Comparison of ENCODE assay signal across 7 mouse cellular contexts in genomic region chr7:49778904-49779615, GRCm38 (mm10). TPM values are rescaled to one million over a fixed set of nuclear protein-coding genes. Genes with fewer than 3 reads are reported as not detected.
DNase-seq lines count a peak whose midpoint lies in the region; ATAC-seq and TF ChIP-seq lines count a peak whose summit lies in the region.

No protein-coding gene starts in this region.

- H3K9ac ChIP-seq in lung, embryonic 15.5 days, result no peak overlapping the region
- H3K9ac ChIP-seq in forebrain, embryonic 16.5 days (replicated peaks; ENCODE audit: low read depth, low read length), result peak overlapping the region; percentile 74

- peak overlapping the region; percentile 80; the same call in 1 of the 2 replicates for H3K27ac ChIP-seq in lung, embryonic 15.5 days
- H3K27ac ChIP-seq in forebrain, embryonic 16.5 days (ENCODE audit: low read length), result no peak overlapping the region; the same call in 1 of the 2 replicates
- H3K27ac ChIP-seq in limb, embryonic 10.5 days, result peak overlapping the region; percentile 93

- peaks cover 23% of the 10 kb centered on the region for H3K4me1 ChIP-seq in lung, embryonic 15.5 days
- H3K4me1 ChIP-seq in forebrain, embryonic 16.5 days (replicated peaks; ENCODE audit: control insufficient read depth, insufficient read depth, low read length), result peaks cover 14% of the 10 kb centered on the region
- H3K4me1 ChIP-seq in limb, embryonic 10.5 days, result peaks cover 17% of the 10 kb centered on the region

- TF ChIP-seq CTCF in brain, embryonic 14.5 days (IDR thresholded peaks at IDR 0.05; ENCODE audit: borderline replicate concordance, extremely low read depth, insufficient read depth, insufficient read length), result no peak

- no peak for ATAC-seq in lung, embryonic 15.5 days (ENCODE audit: borderline replicate concordance, extremely low read depth, low FRiP score, low TSS enrichment)
- peak; percentile 5; the same call in 1 of the 2 replicates for ATAC-seq in forebrain, embryonic 16.5 days
- 0 out of 2 replicates have a peak, but pooled peaks have one; percentile 15 for ATAC-seq in monocyte, adult 5-6 weeks (replicated peaks; ENCODE audit: insufficient number of reproducible peaks, low FRiP score, low TSS enrichment, poor library complexity, severe bottlenecking)

- peak overlapping the region; percentile 84 for H3K4me3 ChIP-seq in lung, embryonic 15.5 days
- H3K4me3 ChIP-seq in forebrain, embryonic 16.5 days (replicated peaks; ENCODE audit: low read length), result peak overlapping the region; percentile 64
- H3K4me3 ChIP-seq in limb, embryonic 10.5 days, result peak overlapping the region; percentile 76

- 61% methylated on average over 12 of the region's 12 CpGs for WGBS in lung, embryonic 15.5 days
- WGBS in forebrain, embryonic 16.5 days, result 72% methylated on average over 12 of the region's 12 CpGs
- WGBS in limb, embryonic 10.5 days, result 72% methylated on average over 12 of the region's 12 CpGs

- no peaks in the 10 kb centered on the region for H3K9me3 ChIP-seq in lung, embryonic 15.5 days
- H3K9me3 ChIP-seq in forebrain, embryonic 16.5 days (ENCODE audit: control insufficient read depth, low read length), result no peaks in the 10 kb centered on the region
- H3K9me3 ChIP-seq in limb, embryonic 10.5 days (replicated peaks), result no peaks in the 10 kb centered on the region

- H3K36me3 ChIP-seq in lung, embryonic 15.5 days, result peaks cover 24% of the 10 kb centered on the region
- peaks cover 8% of the 10 kb centered on the region for H3K36me3 ChIP-seq in forebrain, embryonic 16.5 days (ENCODE audit: control insufficient read depth, insufficient read depth)
- H3K36me3 ChIP-seq in limb, embryonic 10.5 days, result peaks cover 29% of the 10 kb centered on the region

- peak overlapping the region; percentile 87 for H3K4me2 ChIP-seq in lung, embryonic 15.5 days
- H3K4me2 ChIP-seq in forebrain, embryonic 16.5 days (ENCODE audit: low read length), result peak overlapping the region; percentile 66

- TF ChIP-seq POLR2A in brain, embryonic 14.5 days (IDR thresholded peaks at IDR 0.05; ENCODE audit: borderline replicate concordance, extremely low read depth, insufficient read depth, insufficient read length, poor library complexity, severe bottlenecking), result no peak

- no peak for DNase-seq in lung, postnatal 4 days
- peak; percentile 57 for DNase-seq in brain, embryonic 14.5 days (ENCODE audit: low read depth)
- DNase-seq in limb, embryonic 10.5 days (ENCODE audit: low spot score), result no peak
- no peak for DNase-seq in ovary, adult 18-20 months (ENCODE audit: low spot score)

- no peaks in the 10 kb centered on the region for H3K27me3 ChIP-seq in lung, embryonic 15.5 days
- no peaks in the 10 kb centered on the region for H3K27me3 ChIP-seq in forebrain, embryonic 16.5 days (replicated peaks; ENCODE audit: control insufficient read depth, insufficient read depth, low read length)
- H3K27me3 ChIP-seq in limb, embryonic 10.5 days (ENCODE audit: low read depth, poor library complexity, severe bottlenecking), result no peaks in the 10 kb centered on the region

RNA-seq across cellular contexts. Expression of gene Prmt3, which starts 0.9 kb away (rescaled TPM):
- 55.1 and 55.6 TPM in 2 replicates for polyA plus RNA-seq in lung, embryonic 15.5 days (2015; fragmentation: Nextera tagmentation; extraction: Ambion mirVana)
- polyA plus RNA-seq in brain, embryonic 14.5 days (2012; rRNA removed), result 38.7 and 41.1 TPM in 2 replicates
- 54.5 and 56.0 TPM in 2 replicates for polyA plus RNA-seq in forebrain, embryonic 16.5 days (2015; fragmentation: Nextera tagmentation; extraction: Ambion mirVana)
- 61.2 and 67.7 TPM in 2 replicates for polyA plus RNA-seq in limb, embryonic 10.5 days (2016; fragmentation: Nextera tagmentation; extraction: Ambion mirVana)
- total RNA-seq in monocyte, adult 5-6 weeks (2017), result 32.6 to 41.2 TPM (median 39.7 TPM) in 3 replicates

RNA-seq across cellular contexts. Expression of gene Htatip2, which starts 20.1 kb away (rescaled TPM):
- polyA plus RNA-seq in lung, embryonic 15.5 days (2015; fragmentation: Nextera tagmentation; extraction: Ambion mirVana), result 16.0 and 18.6 TPM in 2 replicates
- polyA plus RNA-seq in brain, embryonic 14.5 days (2012; rRNA removed), result 1.3 and 1.5 TPM in 2 replicates
- 2.5 and 2.8 TPM in 2 replicates for polyA plus RNA-seq in forebrain, embryonic 16.5 days (2015; fragmentation: Nextera tagmentation; extraction: Ambion mirVana)
- 2.7 and 4.1 TPM in 2 replicates for polyA plus RNA-seq in limb, embryonic 10.5 days (2016; fragmentation: Nextera tagmentation; extraction: Ambion mirVana)
- 23.1 to 29.2 TPM (median 25.2 TPM) in 3 replicates for total RNA-seq in monocyte, adult 5-6 weeks (2017)
